Mouse (Mus musculus) layer of hippocampus, postnatal 14 days (tissue): Measurements from ENCODE around the gene Glb1. TPM values are rescaled to one million over a fixed set of nuclear protein-coding genes. Genes with fewer than 3 reads are reported as not detected.
"Not testable (repeated sequence)": the region's sequence is repeated elsewhere in the genome, so short reads cannot be mapped to it uniquely, and the experiment has no call there.

Experiments used
- DNase-seq, 2 experiments: peaks; one replicate each; pipeline ENCODE4 v3.0.0; 2021 to 2022; ENCODE audit warnings: low spot score in 2 of 2, mixed read lengths in 1 of 2
- total RNA-seq, 2 experiments: library from RNA; stranded (reverse); gene quantifications; 2 replicates each; pipeline ENCODE4 v1.2.3; 2021

Glb1 gene
- total RNA-seq, 2 experiments from 2014 or later = 25.2 to 27.6 TPM

- DNase-seq = peak; percentile 35 to 43
Observed at GRCm38 (mm10) chr9:114499783-114500515, 99.1 kb downstream of the Glb1 start.

GRCm38 (mm10) chr9:114501111-114501510 is 100.2 kb downstream of the Glb1 start:
- DNase-seq = no peak

- DNase-seq = no peak
Observed at GRCm38 (mm10) chr9:114501913-114502312, 101.0 kb downstream of the Glb1 start.

GRCm38 (mm10) chr9:114502711-114503427 is 102.0 kb downstream of the Glb1 start:
- DNase-seq = no peak

GRCm38 (mm10) chr9:114504816-114505215 is 103.9 kb downstream of the Glb1 start, which contains the start of gene Ccr4:
TSS of gene Ccr4 (minus strand) at chr9:114504916.
- DNase-seq = no peak

- no peak for DNase-seq
Observed at GRCm38 (mm10) chr9:114506564-114506963, 105.7 kb downstream of the Glb1 start.

- DNase-seq = no peak
Observed at GRCm38 (mm10) chr9:114507421-114507820, 106.5 kb downstream of the Glb1 start.

- no peak for DNase-seq
Observed at GRCm38 (mm10) chr9:114509785-114510184, 108.9 kb downstream of the Glb1 start.

- no peak for DNase-seq
Observed at GRCm38 (mm10) chr9:114512831-114513230, 112.0 kb downstream of the Glb1 start.

GRCm38 (mm10) chr9:114515364-114515763 is 114.5 kb downstream of the Glb1 start, which contains the start of gene C130032M10Rik:
TSS of gene C130032M10Rik (plus strand) at chr9:114515697.
- no peak for DNase-seq

GRCm38 (mm10) chr9:114517924-114518497 is 117.1 kb downstream of the Glb1 start:
- DNase-seq = no peak

GRCm38 (mm10) chr9:114518812-114519477 is 118.1 kb downstream of the Glb1 start:
- no peak for DNase-seq

- DNase-seq = not testable (repeated sequence)
Observed at GRCm38 (mm10) chr9:114520529-114520928, 119.7 kb downstream of the Glb1 start.

GRCm38 (mm10) chr9:114522041-114522440 is 121.2 kb downstream of the Glb1 start:
- DNase-seq = no peak

GRCm38 (mm10) chr9:114522501-114522900 is 121.6 kb downstream of the Glb1 start:
- no peak for DNase-seq

Other genes starting within 250 kb of the Glb1 start
- gene Bcl2a1c, start 70.9 kb upstream of the Glb1 start, total RNA-seq = not detected
- gene Crtap, start 10.4 kb upstream of the Glb1 start, total RNA-seq = 10 to 100 TPM in 1 of 2 experiments, 1 to 10 TPM in 1; 7.9 to 10.3 TPM
- gene Tmppe, start within 50 bp of the Glb1 start, total RNA-seq = 1 to 10 TPM; 8.9 to 9.4 TPM
- not detected for gene Ccr4, start 103.8 kb downstream of the Glb1 start, total RNA-seq
- gene C130032M10Rik, start 114.6 kb downstream of the Glb1 start, total RNA-seq = not detected
- under 1 TPM; 0.50 to 0.69 TPM for gene Trim71, start 163.3 kb downstream of the Glb1 start, total RNA-seq
- gene Cnot10, start 239.1 kb downstream of the Glb1 start, total RNA-seq = 10 to 100 TPM; 43.8 to 58.2 TPM